Mouse (Mus musculus) embryo, embryonic 11 days (tissue): ENCODE results near the gene Dhx9.
A peak's percentile ranks its signal among the peaks of the same experiment; 100 is the strongest.
"Not testable (repeated sequence)": the region's sequence is repeated elsewhere in the genome, so short reads cannot be mapped to it uniquely, and the experiment has no call there.

Source experiments
- DNase-seq: peaks from one replicate; pipeline ENCODE4 v3.0.0-alpha.2; 2015

The Dhx9 gene

GRCm38 (mm10) chr1:153485201-153485796, 2.2 kb downstream of the Dhx9 start:
- DNase-seq = no peak

GRCm38 (mm10) chr1:153481025-153481412, 6.4 kb downstream of the Dhx9 start:
- no peak for DNase-seq

GRCm38 (mm10) chr1:153480386-153481024, 7.0 kb downstream of the Dhx9 start:
- DNase-seq = peak; percentile 72

DNA sequence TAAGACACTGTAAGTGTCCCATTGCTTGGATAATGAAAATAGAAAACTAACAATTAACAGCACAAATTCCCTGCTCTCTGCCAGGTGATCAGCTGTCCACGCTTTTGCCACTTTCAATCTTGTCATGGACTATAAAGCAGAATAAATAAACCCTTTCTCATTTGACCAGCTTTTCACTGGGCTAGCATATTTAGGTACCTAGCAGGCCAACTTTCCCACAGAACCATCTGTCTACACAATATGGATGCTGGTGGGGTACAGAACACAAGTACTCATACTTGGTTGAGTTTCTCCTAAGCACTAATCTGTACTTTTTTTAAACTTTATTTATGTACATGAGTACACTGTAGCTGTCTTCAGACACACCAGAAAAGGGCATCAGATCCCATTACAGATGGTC, 8.2 kb downstream of the Dhx9 start:
- no peak for DNase-seq

- DNase-seq = no peak
Measured at GRCm38 (mm10) chr1:153461796-153462195, 25.7 kb downstream of the Dhx9 start.

- DNase-seq = no peak
Measured at GRCm38 (mm10) chr1:153456137-153456536, 31.3 kb downstream of the Dhx9 start.

DNA sequence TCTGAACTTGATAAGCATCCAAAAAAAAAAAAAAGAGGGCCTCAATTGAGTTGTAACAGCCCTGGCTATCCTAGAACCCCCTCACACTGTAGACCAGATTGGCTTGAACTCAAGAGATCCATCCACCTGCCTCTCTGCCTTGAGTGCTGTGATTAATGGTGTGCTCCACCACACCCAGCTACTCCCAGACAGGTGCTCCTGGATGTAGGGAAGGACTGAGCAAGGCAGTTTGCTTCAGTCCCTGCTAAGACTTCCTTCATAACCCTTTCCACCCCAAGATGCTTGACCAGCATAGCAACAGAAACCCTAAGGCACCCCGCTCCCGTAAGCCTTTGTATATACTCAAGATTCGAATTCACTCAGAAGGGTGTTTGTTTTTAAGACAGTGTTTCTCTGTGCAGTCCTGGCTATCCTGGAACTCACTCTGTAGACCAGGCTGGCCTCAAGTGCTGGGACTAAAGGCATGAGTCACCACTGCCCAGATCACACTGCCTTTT, 34.3 kb downstream of the Dhx9 start:
- no peak for DNase-seq

DNA sequence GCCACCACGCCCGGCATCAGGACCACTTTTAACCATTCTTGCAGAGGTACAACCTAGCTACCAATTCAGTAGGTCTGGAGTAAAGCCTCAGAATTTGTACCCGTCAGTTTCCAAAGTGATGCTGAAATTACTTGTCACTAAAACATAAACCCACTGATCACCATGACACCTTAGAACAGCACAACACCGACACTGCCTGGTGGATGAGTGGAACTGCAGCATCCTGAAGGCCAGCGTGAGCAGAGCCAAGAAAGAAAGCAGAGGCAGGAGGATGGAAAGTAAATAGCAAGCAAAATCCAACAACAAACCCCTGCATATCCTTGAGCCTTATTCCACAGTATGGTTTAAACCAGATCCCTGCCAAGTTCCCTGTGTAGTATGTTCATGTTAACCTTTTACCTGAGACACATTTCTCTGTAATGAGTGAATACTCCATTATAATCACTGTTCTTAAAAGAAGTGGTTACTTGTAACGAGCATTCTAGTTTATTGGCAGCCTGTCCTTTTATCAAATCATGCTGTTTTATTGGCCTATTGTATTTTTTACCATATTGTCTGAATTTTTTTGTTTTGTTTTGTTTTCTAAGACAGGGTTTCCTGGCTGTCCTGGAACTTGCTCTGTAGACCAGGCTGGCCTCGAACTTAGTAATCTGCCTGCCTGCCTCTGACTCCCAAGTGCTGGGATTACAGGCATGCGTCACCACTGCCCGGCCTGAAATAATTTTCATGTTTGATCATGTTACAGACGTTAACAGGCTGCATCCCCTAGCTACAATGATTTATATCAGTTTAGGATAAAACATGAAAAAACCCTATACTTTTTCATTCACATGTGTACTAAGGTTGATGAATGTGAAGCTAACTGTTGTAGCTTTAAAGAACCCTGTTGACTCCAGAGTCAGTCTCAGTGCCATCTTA, 36.0 kb downstream of the Dhx9 start:
- DNase-seq = peak; percentile 50

GRCm38 (mm10) chr1:153446120-153446831, 41.2 kb downstream of the Dhx9 start:
- no peak for DNase-seq

- no peak for DNase-seq
Measured at GRCm38 (mm10) chr1:153443632-153444031, 43.8 kb downstream of the Dhx9 start.

DNA sequence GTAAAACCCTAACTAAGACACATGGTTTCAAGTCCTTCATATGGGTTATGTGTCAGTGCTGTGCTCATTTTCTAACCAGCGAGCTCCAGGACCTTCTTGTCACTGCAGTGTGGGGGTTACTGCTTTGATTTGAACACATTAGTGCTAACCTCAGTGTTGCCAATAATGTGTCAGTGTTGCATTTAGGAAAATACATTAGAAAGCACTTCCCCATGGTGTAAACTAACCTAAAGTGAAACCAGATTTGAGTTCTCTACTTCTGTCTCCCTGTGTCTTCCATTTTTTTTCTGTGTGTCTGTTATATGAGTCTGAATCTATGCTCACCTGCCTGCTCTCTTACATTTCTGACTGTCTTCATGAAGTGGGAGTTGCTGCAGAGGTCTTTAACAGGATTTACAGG, 44.4 kb downstream of the Dhx9 start:
- no peak for DNase-seq

DNA sequence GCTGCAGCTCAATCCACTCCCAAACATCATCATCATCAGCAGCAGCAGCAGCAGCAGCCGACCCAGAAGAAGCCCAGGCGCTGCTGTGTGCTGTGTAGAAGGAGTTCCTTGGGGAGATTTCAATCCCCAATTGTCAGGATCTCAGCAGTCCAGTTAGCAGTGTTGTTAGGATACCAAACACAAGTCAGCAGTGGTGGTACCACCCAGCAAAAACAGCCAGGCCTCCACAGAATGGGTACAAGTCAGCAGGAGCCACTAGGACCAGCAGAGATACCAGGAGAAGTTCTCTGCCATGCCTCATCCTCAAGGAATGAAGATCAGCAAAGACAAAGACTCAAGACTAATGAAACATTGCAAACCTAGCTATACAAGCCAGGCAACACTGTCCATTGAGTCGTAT, 45.8 kb downstream of the Dhx9 start:
- DNase-seq = no peak

DNA sequence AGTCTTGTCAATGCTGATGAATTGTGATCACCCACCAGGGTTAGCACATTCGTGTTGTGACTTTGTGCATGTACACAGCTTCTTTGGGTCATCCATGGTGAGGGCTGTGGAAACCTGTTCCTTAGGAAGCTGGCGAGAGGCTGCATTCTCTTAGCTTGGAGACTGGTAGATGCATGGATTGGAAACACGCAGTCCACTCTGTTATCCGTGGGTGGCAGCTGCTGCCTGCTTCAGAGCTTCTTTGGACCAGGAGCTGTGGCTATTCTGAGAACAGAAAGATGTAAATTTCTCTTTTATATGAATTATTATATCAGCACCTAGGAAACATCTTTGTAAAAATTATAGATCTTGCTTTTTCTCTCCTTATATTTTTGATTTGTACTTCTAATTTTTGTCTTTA, 46.7 kb downstream of the Dhx9 start:
- no peak for DNase-seq

- no peak for DNase-seq
Measured at GRCm38 (mm10) chr1:153437536-153437935, 49.9 kb downstream of the Dhx9 start.

DNA sequence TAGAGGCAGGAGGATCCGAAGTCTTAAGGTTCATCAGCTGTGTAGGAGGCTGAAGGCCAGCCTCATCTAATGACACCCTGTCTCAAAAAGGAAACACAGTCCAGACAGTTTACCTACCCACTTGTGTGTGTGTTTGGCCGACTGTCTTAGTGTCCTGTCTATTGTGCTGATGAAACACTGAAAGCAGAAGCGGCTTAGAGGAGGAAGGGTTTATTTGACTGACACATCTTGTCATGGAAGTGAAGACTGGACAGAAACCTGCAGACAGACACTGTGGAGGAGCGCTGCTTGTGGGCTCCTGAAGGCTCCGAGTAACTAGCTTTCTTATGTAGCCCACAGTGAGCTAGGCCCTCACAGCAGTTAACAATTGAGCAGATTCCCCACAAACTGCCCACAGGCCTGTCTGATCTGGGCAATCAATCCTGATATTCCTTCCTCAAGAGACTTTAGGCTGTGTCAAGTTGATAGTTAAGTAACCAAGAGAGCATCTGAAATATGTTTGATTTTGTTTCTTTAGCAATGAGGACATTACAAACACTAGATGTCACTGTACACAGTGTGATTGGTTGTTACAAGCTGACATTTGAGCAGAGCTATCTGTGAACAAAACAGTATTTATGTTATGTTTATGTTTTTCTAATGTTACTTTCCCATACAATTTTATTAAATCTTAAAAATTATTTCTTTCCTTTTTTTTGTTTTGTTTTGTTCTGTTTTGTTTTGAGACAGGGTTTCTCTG, 53.4 kb downstream of the Dhx9 start:
- no peak for DNase-seq

- no peak for DNase-seq
Measured at GRCm38 (mm10) chr1:153432329-153432728, 55.1 kb downstream of the Dhx9 start.

DNA sequence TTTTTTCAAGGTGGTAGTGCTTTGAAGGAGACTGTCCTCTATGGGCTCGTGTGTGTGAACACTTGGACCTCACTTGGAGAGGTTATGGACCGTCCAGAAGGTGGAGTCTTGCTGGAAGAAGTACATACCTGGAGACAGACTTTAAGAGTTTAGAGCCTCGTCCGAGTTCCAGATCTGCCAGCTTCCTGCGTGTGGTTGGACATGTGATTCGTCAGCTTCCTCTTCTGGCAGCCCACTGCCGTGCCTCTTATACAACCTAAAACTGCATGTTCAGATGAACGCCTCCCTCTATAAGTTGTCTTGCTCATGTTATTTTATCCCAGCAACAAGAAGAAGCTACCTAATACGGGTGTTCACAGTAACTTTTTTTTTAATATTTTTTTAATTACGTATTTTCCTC, 55.8 kb downstream of the Dhx9 start:
- DNase-seq = no peak

DNA sequence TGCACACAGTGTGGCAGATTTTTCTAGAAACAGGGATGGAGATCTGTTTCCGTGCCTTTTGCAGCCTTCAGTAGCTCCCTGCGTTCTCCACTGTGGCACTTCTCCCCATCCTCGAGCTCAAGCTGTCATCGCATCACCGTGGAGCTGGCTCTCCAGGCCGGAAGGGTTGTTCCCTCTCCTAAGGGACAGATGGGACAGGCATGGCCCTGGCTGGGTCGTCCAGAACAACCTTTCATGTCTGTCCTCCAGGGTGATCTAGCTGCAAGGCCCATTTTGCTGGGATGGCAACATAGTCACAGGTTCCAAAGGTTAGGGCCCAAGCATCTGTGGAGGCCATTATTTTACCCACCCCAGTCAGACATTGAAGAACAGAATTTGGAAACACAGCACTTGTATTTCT, 56.3 kb downstream of the Dhx9 start:
- no peak for DNase-seq

DNA sequence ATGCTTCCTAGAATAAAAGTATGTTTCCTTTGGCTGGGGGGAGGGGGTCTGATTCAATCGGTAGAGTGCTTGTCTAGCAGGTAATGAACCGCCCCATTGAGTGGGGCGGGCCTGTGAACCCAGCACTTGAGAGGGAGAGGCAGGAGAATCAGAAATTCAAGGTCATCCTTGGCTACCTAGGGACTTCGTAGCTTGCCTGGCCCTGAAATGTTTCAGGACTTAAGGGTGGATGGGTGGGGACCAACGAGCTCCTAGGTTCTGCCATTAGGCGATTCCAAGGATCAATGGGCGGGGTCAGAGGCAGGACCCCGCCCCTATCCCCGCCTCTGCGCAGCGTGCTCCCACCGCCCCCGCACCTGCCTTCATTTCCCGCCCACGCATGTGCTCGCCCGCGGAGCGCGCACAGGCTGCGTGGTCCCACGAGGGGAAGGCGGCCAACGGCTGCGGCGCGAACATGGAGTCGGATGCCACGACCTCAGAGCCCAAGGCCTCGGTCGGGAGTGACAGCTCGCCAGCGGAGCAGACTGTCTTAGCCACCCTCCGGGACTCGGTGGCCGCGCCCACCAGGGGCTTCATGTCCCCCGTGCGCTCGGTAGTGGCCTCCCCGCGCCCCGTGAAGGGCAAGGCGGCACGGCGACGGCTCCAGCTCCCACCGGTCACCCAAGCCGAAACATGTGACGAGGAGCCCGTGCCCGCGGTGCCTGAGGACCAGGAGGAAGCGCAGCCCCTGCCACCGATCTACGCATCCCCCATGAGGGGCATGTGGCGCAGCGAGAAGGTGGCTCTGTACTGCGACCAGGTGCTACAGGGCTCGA, 62.5 kb downstream of the Dhx9 start, which contains the start of gene Shcbp1l:
TSS of gene Shcbp1l (plus strand) at position 393 of the 815 bp plus-strand sequence.
- DNase-seq = peak; percentile 86

DNA sequence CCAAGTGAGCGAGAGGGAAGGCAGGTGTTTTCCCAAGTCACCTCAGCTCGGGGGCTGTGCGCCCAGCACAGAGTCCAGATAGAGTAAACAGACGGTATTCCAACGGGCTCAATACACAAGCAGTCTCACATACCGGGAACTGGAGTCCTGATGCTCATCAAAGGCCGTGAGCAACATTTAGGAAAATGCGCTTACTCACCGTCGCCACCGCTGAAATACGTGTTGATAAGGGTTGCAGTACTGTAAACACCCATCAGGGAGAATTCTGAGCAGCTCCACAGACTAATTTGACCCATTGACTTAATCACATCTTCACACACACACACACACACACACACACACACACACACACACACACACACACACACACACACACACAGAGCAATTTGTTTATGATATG, 63.2 kb downstream of the Dhx9 start:
- DNase-seq = peak; percentile 29

DNA sequence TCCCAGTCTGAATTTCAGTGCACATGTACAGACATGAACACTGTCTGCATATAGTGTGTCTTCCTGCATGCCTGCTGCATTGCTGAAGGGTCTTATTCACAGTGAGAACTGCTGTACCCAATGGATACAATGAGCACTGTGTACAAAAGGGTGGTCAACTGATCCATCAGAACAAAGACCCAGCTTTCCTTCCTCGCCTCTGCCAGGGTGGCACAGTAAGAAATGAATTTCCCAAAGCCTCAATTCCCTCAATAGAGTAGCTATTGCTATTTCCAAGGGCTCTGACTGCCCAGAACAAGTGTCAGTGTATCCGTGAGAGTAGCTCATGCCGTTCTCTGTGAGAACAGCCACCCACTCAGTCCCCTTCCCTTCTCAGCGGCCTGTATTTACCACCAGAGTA, 69.7 kb downstream of the Dhx9 start:
- not testable (repeated sequence) for DNase-seq
